Mouse (Mus musculus) right cerebral cortex, adult 2 months (tissue): ENCODE measurements around the gene Tmem35b.

Experiments
- DNase-seq, 2 experiments: peaks; one replicate each; pipeline ENCODE4 v3.0.0; 2021 to 2022; ENCODE audit warnings: low spot score in 2 of 2

Tmem35b gene

GRCm38 (mm10) chr4:127168211-127168913, 44.9 kb downstream of the Tmem35b start:
- peak; percentile 70 to 72 for DNase-seq

GRCm38 (mm10) chr4:127168914-127169345, 45.4 kb downstream of the Tmem35b start, which contains the start of gene Dlgap3:
TSS of gene Dlgap3 (plus strand) at chr4:127169204.
- DNase-seq, result no peak

GRCm38 (mm10) chr4:127169346-127170221, 46.1 kb downstream of the Tmem35b start:
- DNase-seq, result peak; percentile 46 to 68

- peak; percentile 81 to 87 for DNase-seq
Observed at GRCm38 (mm10) chr4:127170866-127171265, 47.4 kb downstream of the Tmem35b start.

GRCm38 (mm10) chr4:127171341-127171905, 47.9 kb downstream of the Tmem35b start:
- DNase-seq, result no peak

- peak; percentile 33 to 40 for DNase-seq
Observed at GRCm38 (mm10) chr4:127172119-127172518, 48.6 kb downstream of the Tmem35b start.

GRCm38 (mm10) chr4:127172614-127173013, 49.1 kb downstream of the Tmem35b start:
- DNase-seq, result peak; percentile 66 to 75

- DNase-seq, result peak; percentile 24 to 28
Observed at GRCm38 (mm10) chr4:127173461-127173860, 50.0 kb downstream of the Tmem35b start.

- peak; percentile 61 to 69 for DNase-seq
Observed at GRCm38 (mm10) chr4:127174075-127174899, 50.8 kb downstream of the Tmem35b start.

GRCm38 (mm10) chr4:127174900-127175278, 51.4 kb downstream of the Tmem35b start:
- peak; percentile 68 to 76 for DNase-seq

- peak in 1 of 2 experiments; percentile 50 for DNase-seq
Observed at GRCm38 (mm10) chr4:127177961-127178360, 54.5 kb downstream of the Tmem35b start.

GRCm38 (mm10) chr4:127178671-127179070, 55.2 kb downstream of the Tmem35b start:
- peak; percentile 60 to 64 for DNase-seq
